Mouse (Mus musculus) lung, postnatal 0 days (tissue): ENCODE data around the gene Stx7.

Source experiments
- CTCF ChIP-seq: IDR thresholded peaks from 2 replicates; pipeline ENCODE4 v1.5.1; 2016; ENCODE audit warnings: antibody characterized with exemption, mild to moderate bottlenecking
- EP300 ChIP-seq: IDR thresholded peaks from 2 replicates; pipeline ENCODE4 v1.6.1; 2016; ENCODE audit warnings: antibody characterized with exemption, mild to moderate bottlenecking, control low read depth

DNA sequence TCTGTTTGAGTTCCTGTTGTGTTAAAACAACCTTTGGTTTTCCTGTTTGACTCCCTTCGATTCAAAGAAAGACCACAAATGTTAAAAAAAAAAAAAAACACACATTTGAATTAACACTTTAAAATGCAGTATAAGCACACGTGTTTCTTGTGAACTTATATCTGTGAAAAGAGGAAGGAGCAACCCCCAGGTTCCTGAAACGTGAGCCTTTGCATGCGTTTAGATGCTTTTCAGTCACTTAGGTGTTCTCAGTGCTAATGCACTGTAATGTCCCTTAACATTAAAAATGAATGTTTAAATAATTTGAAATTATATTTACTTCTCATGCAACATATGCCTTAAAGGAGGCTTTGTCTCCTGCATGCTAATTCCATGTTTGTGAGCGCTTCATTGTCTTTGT is 41.4 kb upstream of the Stx7 start:
- TF ChIP-seq EP300 (no peak), CTCF (no peak)
